Mouse (Mus musculus): ENCODE data around the gene Mindy4. TPM values are rescaled to one million over a fixed set of nuclear protein-coding genes. Genes with fewer than 3 reads are reported as not detected.
A peak's percentile ranks its signal among the peaks of the same experiment; 100 is the strongest.

Mindy4 gene
- total and polyA plus RNA-seq, 3 experiments, result 0.23 to 1.6 TPM; not detected in 1

DNA sequence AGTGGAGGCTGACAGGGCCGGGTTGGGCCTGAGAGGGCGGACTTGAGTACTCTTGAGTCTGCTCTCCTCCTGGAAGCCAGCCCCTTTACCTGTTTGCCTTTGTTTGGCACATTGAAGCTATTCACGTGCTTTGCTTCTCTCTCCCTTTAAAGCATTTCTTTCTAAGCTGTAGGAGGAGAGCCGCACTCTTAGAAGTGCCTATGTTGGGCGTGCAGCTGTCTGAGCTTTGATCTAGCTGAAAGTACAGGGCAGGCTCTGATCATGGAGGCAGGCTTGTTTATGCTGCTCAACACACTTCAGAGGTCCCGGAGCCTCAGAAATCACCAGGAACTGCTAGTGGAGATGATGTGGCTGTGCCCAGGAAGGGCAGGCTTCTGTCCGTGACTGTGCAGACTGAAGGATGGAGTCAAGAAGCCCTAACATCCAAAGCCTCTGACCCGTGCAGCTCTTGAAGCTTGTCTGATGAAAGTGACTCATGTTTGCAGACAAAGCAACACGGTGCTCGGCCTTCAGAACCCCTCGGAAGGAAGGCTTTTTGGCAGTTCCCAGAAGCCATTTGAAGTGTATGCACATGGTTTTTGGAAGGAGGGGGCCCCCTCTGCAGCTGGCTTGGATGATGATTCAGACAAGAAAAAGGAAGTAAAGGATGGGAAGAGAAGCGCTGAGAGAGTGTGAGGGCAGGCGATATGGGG lies 53.5 kb downstream of the Mindy4 start:
- peak; percentile 82 for DNase-seq (ENCODE audit: low read depth, low spot score)
- Histone ChIP-seq H3K4me3 (ENCODE audit: control insufficient read depth in 1 of 2, insufficient read depth in 1 of 2, low read depth in 2 of 2, low read length in 2 of 2) (no peak overlapping the region), H3K79me2 (ENCODE audit: control insufficient read depth, insufficient read depth, low read length, poor library complexity) (no peaks in the 10 kb centered on the region), H3K27ac (ENCODE audit: control insufficient read depth, low read depth, low read length) (peak overlapping the region; percentile 81), H3K27me3 (ENCODE audit: control insufficient read depth in 1 of 2, insufficient read depth in 2 of 2, low read length in 2 of 2) (no peaks in the 10 kb centered on the region), H3K9ac (ENCODE audit: control insufficient read depth, low read depth, low read length, poor library complexity, severe bottlenecking) (peak overlapping the region; percentile 14), H3K36me3 (ENCODE audit: control insufficient read depth in 1 of 2, insufficient read depth in 2 of 2, low read length in 2 of 2) (peaks cover 0 to 5% of the 10 kb centered on the region in 2 experiments; a peak in 2 of 4 replicates), H3K9me3 (replicated peaks; ENCODE audit: insufficient read depth, low read length) (no peaks in the 10 kb centered on the region), H3K4me1 (ENCODE audit: control insufficient read depth in 1 of 2, insufficient read depth in 2 of 2, low read length in 2 of 2) (peaks cover 15 to 22% of the 10 kb centered on the region in 2 experiments)
- TF ChIP-seq GABPA (IDR thresholded peaks at IDR 0.05; ENCODE audit: low read depth, low read length) (no peak), RCOR1 (IDR thresholded peaks at IDR 0.05; ENCODE audit: low read depth, low read length) (no peak), POLR2AphosphoS2 (IDR thresholded peaks at IDR 0.05; ENCODE audit: low read length) (no peak), MYC (IDR thresholded peaks at IDR 0.05; ENCODE audit: low read depth, low read length) (0 out of 2 replicates have a peak, but pooled peaks have one; percentile 17), SIN3A (IDR thresholded peaks at IDR 0.05; ENCODE audit: low read length) (peak; percentile 69), MAX (IDR thresholded peaks at IDR 0.05; ENCODE audit: low read length) (peak; percentile 57), MAZ (IDR thresholded peaks at IDR 0.05; ENCODE audit: low read depth, low read length) (peak; percentile 64; the same call in 1 of the 2 replicates), ETS1 (IDR thresholded peaks at IDR 0.05; ENCODE audit: low read depth, low read length) (peak; percentile 78), ZMIZ1 (IDR thresholded peaks at IDR 0.05; ENCODE audit: low read depth, low read length) (no peak), CHD1 (IDR thresholded peaks at IDR 0.05; ENCODE audit: low read depth, low read length) (no peak), TCF12 (IDR thresholded peaks at IDR 0.05; ENCODE audit: low read depth, low read length) (peak; percentile 68), EP300 (IDR thresholded peaks at IDR 0.05; ENCODE audit: low read depth in 1 of 2, low read length in 2 of 2) (peak; percentile 44 to 47; a peak in 3 of 4 replicates), TAL1 (IDR thresholded peaks at IDR 0.05; ENCODE audit: low read length) (peak; percentile 46), MXI1 (IDR thresholded peaks at IDR 0.05; ENCODE audit: low read depth, low read length) (peak; percentile 81)

DNA sequence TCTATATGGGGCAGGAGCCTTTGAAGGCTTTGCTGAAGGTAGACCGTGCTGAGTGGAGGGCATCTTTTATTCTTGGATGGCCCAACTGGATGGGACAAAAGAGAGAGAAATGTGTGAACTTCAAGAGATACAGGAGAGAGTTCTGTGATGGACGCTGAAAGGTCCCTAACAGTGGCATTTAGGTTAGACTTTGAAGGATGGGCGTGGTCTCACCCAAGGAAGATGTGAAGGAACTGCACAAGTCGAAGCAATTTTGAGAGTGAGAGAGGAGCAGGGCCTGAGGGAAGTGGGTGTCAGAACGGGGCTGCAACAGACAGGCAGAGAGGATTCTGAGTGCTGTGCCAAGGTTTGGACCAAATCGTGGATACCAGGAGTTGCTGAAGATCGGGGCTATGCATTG lies 54.1 kb downstream of the Mindy4 start:
- H3K79me2 ChIP-seq (ENCODE audit: control insufficient read depth, insufficient read depth, low read length, poor library complexity), result no peaks in the 10 kb centered on the region
- H3K9ac ChIP-seq (ENCODE audit: control insufficient read depth, low read depth, low read length, poor library complexity, severe bottlenecking), result no peak overlapping the region; the same call in 1 of the 2 replicates
- H3K27me3 ChIP-seq (ENCODE audit: control insufficient read depth in 1 of 2, insufficient read depth in 2 of 2, low read length in 2 of 2), result no peaks in the 10 kb centered on the region
- peak overlapping the region; percentile 10 to 26; a peak in 2 of 4 replicates for H3K4me3 ChIP-seq (ENCODE audit: control insufficient read depth in 1 of 2, insufficient read depth in 1 of 2, low read depth in 2 of 2, low read length in 2 of 2)
- H3K4me1 ChIP-seq (ENCODE audit: control insufficient read depth in 1 of 2, insufficient read depth in 2 of 2, low read length in 2 of 2), result peaks cover 18 to 25% of the 10 kb centered on the region in 2 experiments
- H3K36me3 ChIP-seq (ENCODE audit: control insufficient read depth in 1 of 2, insufficient read depth in 2 of 2, low read length in 2 of 2), result peaks cover 0 to 5% of the 10 kb centered on the region in 2 experiments; a peak in 2 of 4 replicates
- no peaks in the 10 kb centered on the region for H3K9me3 ChIP-seq (replicated peaks; ENCODE audit: insufficient read depth, low read length)
- peak overlapping the region; percentile 81 for H3K27ac ChIP-seq (ENCODE audit: control insufficient read depth, low read depth, low read length)
- no peak for TF ChIP-seq JUND (IDR thresholded peaks at IDR 0.05; ENCODE audit: low read depth, low read length)
- no peak for TF ChIP-seq POLR2A (IDR thresholded peaks at IDR 0.05; ENCODE audit: control insufficient read depth in 1 of 2, insufficient read depth in 1 of 2, low read depth in 1 of 2, low read length in 2 of 2, poor library complexity in 1 of 2)
- no peak for TF ChIP-seq BHLHE40 (IDR thresholded peaks at IDR 0.05; ENCODE audit: borderline replicate concordance, low read depth, low read length)
- TF ChIP-seq CHD2 (IDR thresholded peaks at IDR 0.05; ENCODE audit: low read length), result no peak
- no peak for TF ChIP-seq NRF1 (IDR thresholded peaks at IDR 0.05; ENCODE audit: insufficient read depth, low read depth, low read length, poor library complexity, severe bottlenecking)
- no peak for TF ChIP-seq TBP (IDR thresholded peaks at IDR 0.05; ENCODE audit: low read depth, low read length)
- no peak for TF ChIP-seq HCFC1 (IDR thresholded peaks at IDR 0.05; ENCODE audit: low read depth, low read length)
- TF ChIP-seq MAX (IDR thresholded peaks at IDR 0.05; ENCODE audit: low read length), result 0 out of 2 replicates have a peak, but pooled peaks have one; percentile 2
- no peak for TF ChIP-seq ZMIZ1 (IDR thresholded peaks at IDR 0.05; ENCODE audit: low read depth, low read length)
- no peak for TF ChIP-seq NELFE (IDR thresholded peaks at IDR 0.05; ENCODE audit: low read depth, low read length)
- TF ChIP-seq MYC (IDR thresholded peaks at IDR 0.05; ENCODE audit: low read depth, low read length), result 0 out of 2 replicates have a peak, but pooled peaks have one; percentile 7
- TF ChIP-seq SMC3 (IDR thresholded peaks at IDR 0.05; ENCODE audit: low read depth, low read length), result no peak
- TF ChIP-seq RCOR1 (IDR thresholded peaks at IDR 0.05; ENCODE audit: low read depth, low read length), result no peak
- TF ChIP-seq GABPA (IDR thresholded peaks at IDR 0.05; ENCODE audit: low read depth, low read length), result no peak
- peak; percentile 15; the same call in 1 of the 2 replicates for TF ChIP-seq SIN3A (IDR thresholded peaks at IDR 0.05; ENCODE audit: low read length)
- no peak for TF ChIP-seq MEF2A (IDR thresholded peaks at IDR 0.05; ENCODE audit: extremely low read depth, insufficient replicate concordance, low read depth, low read length, poor library complexity, severe bottlenecking)
- TF ChIP-seq POLR2AphosphoS5 (IDR thresholded peaks at IDR 0.05; ENCODE audit: borderline replicate concordance, low read depth, low read length), result no peak
- DNase-seq (ENCODE audit: low read depth, low spot score), result peak; percentile 77

Measured in MEL (cell line).